Mouse (Mus musculus) kidney, postnatal 0 days (tissue): Measurements from ENCODE around the gene Actrt3. TPM values are rescaled to one million over a fixed set of nuclear protein-coding genes. Genes with fewer than 3 reads are reported as not detected.

Source experiments
- ATAC-seq: fragments of 200-750 bp; cut with Nextera tagmentation; replicated peaks from 2 replicates; pipeline ENCODE4 v1.8.0; 2017; ENCODE audit warnings: low read depth, moderate number of reproducible peaks, moderate TSS enrichment, moderate library complexity; ENCODE audit not compliant: low FRiP score
- DNase-seq: peaks from one replicate; pipeline ENCODE4 v3.0.0-alpha.2; 2016; ENCODE audit warnings: low spot score
- H3K27ac ChIP-seq: fragments of 300-500 bp; sonication (generic); 2 replicates; pipeline ENCODE4 v1.5.1; 2014; ENCODE audit warnings: mild to moderate bottlenecking
- H3K27me3 ChIP-seq: fragments of 300-500 bp; sonication (generic); 2 replicates; pipeline ENCODE4 v1.6.1; 2014; ENCODE audit warnings: low read length, mixed read lengths; ENCODE audit not compliant: insufficient read depth
- H3K36me3 ChIP-seq: fragments of 300-500 bp; sonication (generic); 2 replicates; pipeline ENCODE4 v1.6.1; 2014; ENCODE audit warnings: low read length, mixed read lengths; ENCODE audit not compliant: insufficient read depth
- H3K4me1 ChIP-seq: fragments of 300-500 bp; sonication (generic); replicated peaks from 2 replicates; pipeline ENCODE4 v1.6.1; 2014; ENCODE audit warnings: antibody characterized with exemption, low read length, mixed read lengths; ENCODE audit not compliant: insufficient read depth
- H3K4me2 ChIP-seq: fragments of 300-500 bp; sonication (generic); 2 replicates; pipeline ENCODE4 v1.6.1; 2014; ENCODE audit warnings: mild to moderate bottlenecking, low read length, moderate library complexity, mixed read lengths
- H3K4me3 ChIP-seq: fragments of 300-500 bp; sonication (generic); replicated peaks from 2 replicates; pipeline ENCODE4 v1.5.1; 2014; ENCODE audit warnings: low read depth, low read length
- H3K9ac ChIP-seq: fragments of 300-500 bp; sonication (generic); 2 replicates; pipeline ENCODE4 v1.6.1; 2014; ENCODE audit warnings: low read depth, low read length
- H3K9me3 ChIP-seq: fragments of 300-500 bp; sonication (generic); replicated peaks from 2 replicates; pipeline ENCODE4 v1.6.1; 2016; ENCODE audit warnings: low read length, inconsistent platforms, mixed read lengths
- CTCF ChIP-seq: IDR thresholded peaks from 2 replicates; pipeline ENCODE4 v1.5.1; 2016; ENCODE audit warnings: antibody characterized with exemption, low read depth, mild to moderate bottlenecking, moderate library complexity
- WGBS: fragments of 180-500 bp; shearing (Covaris S2); extraction: QIAGEN DNeasy Blood & Tissue Kit; methylation state at CpG from one replicate; pipeline ENCODE4 v1.1.7; 2014; 5-methylcytosine and 5-hydroxymethylcytosine counted together
- polyA plus RNA-seq: library from polyadenylated mRNA; unstranded; fragments of >200 nt; fragmentation: Nextera tagmentation; extraction: Ambion mirVana; gene quantifications from 2 replicates; pipeline ENCODE4 v1.2.1, GENCODE M21; 2015

Actrt3 gene
- not detected in 2 replicates for polyA plus RNA-seq

DNA sequence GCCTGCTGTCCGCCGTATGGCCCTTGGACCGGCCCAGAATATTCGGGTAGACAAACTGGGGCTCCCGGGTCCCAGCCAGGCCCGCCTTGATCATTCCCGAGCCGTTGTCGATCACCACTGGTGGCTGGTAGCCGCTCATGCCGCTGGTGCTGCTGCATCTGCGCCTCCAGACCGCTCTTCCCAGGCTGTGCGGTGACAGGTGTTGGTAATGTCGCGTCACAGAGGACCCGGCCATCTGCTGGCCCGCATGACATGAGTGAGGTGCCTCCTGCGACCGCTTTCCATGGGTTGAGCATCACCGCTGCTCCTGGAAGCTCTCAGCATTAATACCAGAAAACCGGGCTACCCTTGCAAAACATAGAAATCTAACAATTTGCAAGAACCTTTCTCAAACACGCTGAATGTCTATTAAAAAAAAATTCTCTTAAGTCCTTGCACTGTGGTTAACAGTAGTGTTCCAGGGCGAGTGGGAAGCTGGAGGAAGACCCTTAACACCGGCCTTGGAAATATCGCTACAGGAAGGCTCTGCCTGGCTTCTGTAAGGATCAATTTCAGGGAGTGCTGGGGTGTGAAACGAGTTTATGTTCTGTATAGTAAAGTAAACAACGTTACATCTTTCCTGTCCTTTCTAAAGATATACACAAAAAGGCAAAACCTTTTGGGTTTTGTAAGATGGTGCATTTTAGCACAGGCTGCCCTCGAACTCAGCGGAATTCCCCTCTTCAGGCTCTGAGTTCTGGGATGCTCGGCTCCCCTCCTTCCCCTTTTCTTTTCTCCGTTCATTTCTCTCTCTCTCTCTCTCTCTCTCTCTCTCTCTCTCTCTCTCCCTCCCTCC lies at the start of gene Actrt3:
Actrt3 (minus strand) TSS at position 229 of the 835 bp plus-strand sequence.
- DNase-seq, result peak; percentile 11
- H3K27me3 ChIP-seq, result no peaks in the 10 kb centered on the region
- 2% methylated on average over 32 of the region's 32 CpGs for WGBS

GRCm38 (mm10) chr3:30648466-30648865 lies 48.7 kb upstream of the Actrt3 start:
- no peaks in the 10 kb centered on the region for H3K27me3 ChIP-seq
- no peak overlapping the region for H3K27ac ChIP-seq
- no peak for TF ChIP-seq CTCF
- ATAC-seq, result no peak
- no peaks in the 10 kb centered on the region for H3K9me3 ChIP-seq
- H3K36me3 ChIP-seq, result no peaks in the 10 kb centered on the region
- no peak for DNase-seq
- no peak overlapping the region for H3K9ac ChIP-seq
- 90% methylated on average over 2 of the region's 2 CpGs for WGBS
- no peak overlapping the region for H3K4me3 ChIP-seq
- H3K4me2 ChIP-seq, result no peak overlapping the region
- H3K4me1 ChIP-seq, result peaks cover 16% of the 10 kb centered on the region

More for the DNA sequence above, at the start of gene Actrt3:
- Histone ChIP-seq H3K4me2 (peak within 1 kb of the TSS; percentile 73), H3K27ac (peak within 1 kb of the TSS; percentile 55; the same call in 1 of the 2 replicates), H3K36me3 (no peaks in the 10 kb centered on the region), H3K9ac (peak within 1 kb of the TSS; percentile 36; the same call in 1 of the 2 replicates), H3K4me1 (peaks cover 6% of the 10 kb centered on the region), H3K4me3 (peak within 1 kb of the TSS; percentile 93), H3K9me3 (no peaks in the 10 kb centered on the region)
- no peak for TF ChIP-seq CTCF
- no peak for ATAC-seq

DNA sequence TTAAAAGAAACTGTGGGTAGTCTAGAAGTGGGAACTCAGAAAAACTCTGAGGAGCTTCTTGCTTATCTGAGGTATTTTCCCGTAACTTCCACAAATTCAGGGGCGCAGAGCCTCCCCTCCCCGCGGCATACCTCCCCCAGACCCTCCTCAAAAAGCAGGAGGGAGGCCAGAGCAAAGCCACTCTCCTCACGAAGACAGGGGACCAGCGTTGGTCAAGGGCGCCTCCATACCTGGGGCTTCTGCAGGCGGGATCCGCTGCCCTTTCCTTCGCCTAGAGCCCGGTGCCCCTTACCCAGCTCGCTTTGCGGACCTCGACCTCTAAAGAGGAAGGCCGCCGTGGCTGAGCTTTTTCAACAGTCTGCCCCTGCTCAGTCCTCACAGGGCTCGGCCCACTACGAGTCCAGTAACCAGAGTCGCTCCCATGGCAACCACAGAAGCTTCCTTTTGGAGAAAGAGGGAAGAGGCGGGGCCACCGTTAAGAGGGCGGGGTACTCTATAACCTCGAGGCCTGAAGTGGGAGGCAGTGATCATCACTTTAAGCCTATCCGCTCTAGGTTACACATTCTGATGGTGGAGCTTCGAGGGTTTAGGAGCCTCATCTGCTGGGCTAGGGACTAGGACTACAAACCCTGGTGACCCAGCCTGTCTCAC lies 47.8 kb upstream of the Actrt3 start, which contains the start of gene Lrrc34:
Lrrc34 (minus strand) TSS at position 430 of the 651 bp plus-strand sequence.
- DNase-seq (peak; percentile 92), ATAC-seq (peak; percentile 91)
- TF ChIP-seq CTCF, result no peak
- Histone ChIP-seq H3K27ac (no peak within 1 kb of the TSS), H3K36me3 (no peaks in the 10 kb centered on the region), H3K4me3 (peak within 1 kb of the TSS; percentile 34), H3K4me2 (peak within 1 kb of the TSS; percentile 67), H3K9me3 (no peaks in the 10 kb centered on the region), H3K4me1 (peaks cover 16% of the 10 kb centered on the region), H3K27me3 (no peaks in the 10 kb centered on the region), H3K9ac (peak within 1 kb of the TSS; percentile 55; the same call in 1 of the 2 replicates)
- WGBS, result 6% methylated on average over 25 of the region's 25 CpGs

GRCm38 (mm10) chr3:30646761-30647160 lies 47.0 kb upstream of the Actrt3 start:
- no peak for TF ChIP-seq CTCF
- Histone ChIP-seq H3K4me2 (no peak overlapping the region), H3K9ac (no peak overlapping the region), H3K36me3 (no peaks in the 10 kb centered on the region), H3K4me1 (peaks cover 16% of the 10 kb centered on the region), H3K27me3 (no peaks in the 10 kb centered on the region), H3K4me3 (no peak overlapping the region), H3K9me3 (no peaks in the 10 kb centered on the region), H3K27ac (no peak overlapping the region)
- DNase-seq (no peak), ATAC-seq (no peak)
- 60% methylated on average over 8 of the region's 8 CpGs for WGBS

DNA sequence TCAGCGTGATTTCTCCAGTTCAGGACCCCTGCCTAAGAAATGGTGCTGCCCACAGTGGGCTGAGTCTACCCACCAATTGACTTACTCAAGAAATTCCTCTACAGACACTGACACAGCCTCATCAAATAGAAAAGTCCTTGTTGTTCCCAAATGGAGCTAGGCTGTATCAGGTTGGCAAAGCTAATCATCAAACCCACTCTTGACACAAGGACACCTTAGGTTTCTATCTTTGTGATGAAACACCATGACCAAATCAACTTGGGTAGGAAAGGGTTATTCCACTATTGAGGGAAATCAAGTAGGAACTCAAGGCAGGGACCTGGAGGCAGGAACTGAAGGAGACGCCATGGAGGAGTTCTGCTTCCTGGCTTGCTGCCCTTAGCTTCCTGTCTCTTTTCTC lies 44.5 kb upstream of the Actrt3 start, which contains the start of gene Lrriq4:
Lrriq4 (plus strand) TSS at position 301 of the 400 bp plus-strand sequence.
- no peak within 1 kb of the TSS for H3K9ac ChIP-seq
- 0 out of 2 replicates have a peak, but pooled peaks cover 5% of the 10 kb centered on the region for H3K4me1 ChIP-seq
- 63% methylated on average over 2 of the region's 2 CpGs for WGBS
- no peak within 1 kb of the TSS for H3K4me3 ChIP-seq
- no peaks in the 10 kb centered on the region for H3K36me3 ChIP-seq
- DNase-seq (no peak), ATAC-seq (no peak)
- no peaks in the 10 kb centered on the region for H3K27me3 ChIP-seq
- no peak within 1 kb of the TSS for H3K4me2 ChIP-seq
- H3K9me3 ChIP-seq, result no peaks in the 10 kb centered on the region
- H3K27ac ChIP-seq, result no peak within 1 kb of the TSS
- no peak for TF ChIP-seq CTCF

DNA sequence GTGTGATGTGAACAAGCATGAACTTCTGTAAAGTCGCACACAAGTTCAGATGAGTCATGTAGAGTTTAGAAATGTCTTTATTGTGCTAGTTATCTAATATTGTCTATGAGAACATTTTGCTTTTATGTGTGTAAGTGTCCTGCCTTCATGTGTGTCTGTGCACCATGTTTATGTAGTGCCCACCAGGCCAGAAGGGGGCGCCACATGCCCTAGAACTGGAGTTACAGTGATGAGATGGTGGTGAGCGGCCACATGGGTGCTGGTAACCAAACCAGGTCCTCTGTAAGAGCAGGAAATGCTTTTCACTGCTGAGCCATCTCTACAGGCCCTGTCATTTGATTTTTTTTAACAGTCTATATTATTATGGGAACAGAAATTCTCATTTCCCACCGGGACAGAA lies 35.9 kb upstream of the Actrt3 start:
- no peak overlapping the region for H3K4me2 ChIP-seq
- no peak overlapping the region for H3K4me3 ChIP-seq
- H3K27me3 ChIP-seq, result no peaks in the 10 kb centered on the region
- no peaks in the 10 kb centered on the region for H3K9me3 ChIP-seq
- TF ChIP-seq CTCF, result no peak
- no peak for ATAC-seq
- no peaks in the 10 kb centered on the region for H3K36me3 ChIP-seq
- DNase-seq, result no peak
- H3K4me1 ChIP-seq, result no peaks in the 10 kb centered on the region
- 82% methylated on average over 4 of the region's 4 CpGs for WGBS
- no peak overlapping the region for H3K9ac ChIP-seq
- no peak overlapping the region for H3K27ac ChIP-seq
